Mouse (Mus musculus) erythroblast, adult 5-6 weeks (primary cell): Measurements from ENCODE around the gene Metap1. TPM values are rescaled to one million over a fixed set of nuclear protein-coding genes. Genes with fewer than 3 reads are reported as not detected.

Experiments used
- total RNA-seq, 2 experiments: library from RNA; stranded (forward) in 1 of 2; stranded (reverse) in 1 of 2; fragments of 150-400 nt in 1 of 2; fragments of 200-764, 138-1000 nt in 1 of 2; gene quantifications; 2 replicates each; pipeline versions ENCODE4 v1.2.3 to v1.2.4; 2015 to 2017; ENCODE audit warnings: low replicate concordance in 2 of 2

Metap1 gene
- total RNA-seq, 2 experiments from 2014 or later, result 10.0 to 18.2 TPM

Other genes with a start within 250 kb of the Metap1 start
- not detected in 2 replicates for gene Adh1, start 228.5 kb downstream of the Metap1 start, total RNA-seq (2015; ENCODE audit: low replicate concordance)
- not detected in 2 replicates for gene Adh1, start 228.5 kb downstream of the Metap1 start, total RNA-seq (2017; ENCODE audit: low replicate concordance)
- not detected in 2 replicates for gene Adh6a, start 176.2 kb downstream of the Metap1 start, total RNA-seq (2015; ENCODE audit: low replicate concordance)
- gene Adh6a, start 176.2 kb downstream of the Metap1 start, total RNA-seq (2017; ENCODE audit: low replicate concordance), result not detected in 2 replicates
- gene Adh6b, start 147.7 kb downstream of the Metap1 start, total RNA-seq (2015; ENCODE audit: low replicate concordance), result not detected in 2 replicates
- gene Adh6b, start 147.7 kb downstream of the Metap1 start, total RNA-seq (2017; ENCODE audit: low replicate concordance), result not detected in 2 replicates
- gene Adh4, start 74.0 kb downstream of the Metap1 start, total RNA-seq (2015; ENCODE audit: low replicate concordance), result not detected in 2 replicates
- not detected in 2 replicates for gene Adh4, start 74.0 kb downstream of the Metap1 start, total RNA-seq (2017; ENCODE audit: low replicate concordance)
- gene Adh5, start 46.4 kb downstream of the Metap1 start, total RNA-seq (2015; ENCODE audit: low replicate concordance), result 20.3 and 29.0 TPM in 2 replicates
- 14.6 and 15.8 TPM in 2 replicates for gene Adh5, start 46.4 kb downstream of the Metap1 start, total RNA-seq (2017; ENCODE audit: low replicate concordance)
- 55.5 and 73.6 TPM in 2 replicates for gene Eif4e, start 36.7 kb upstream of the Metap1 start, total RNA-seq (2015; ENCODE audit: low replicate concordance)
- gene Eif4e, start 36.7 kb upstream of the Metap1 start, total RNA-seq (2017; ENCODE audit: low replicate concordance), result 53.2 and 70.4 TPM in 2 replicates